Mouse (Mus musculus) kidney, postnatal 14 days (tissue): Measurements from ENCODE around the gene Tmem131.

Experiments
- DNase-seq: peaks from one replicate; pipeline ENCODE4 v3.0.0; 2022; ENCODE audit warnings: mixed read lengths

The Tmem131 gene

GRCm38 (mm10) chr1:36877126-36877525 is 66.3 kb downstream of the Tmem131 start:
- no peak for DNase-seq

- DNase-seq = no peak
Measured at GRCm38 (mm10) chr1:36874874-36875561, 68.4 kb downstream of the Tmem131 start.

GRCm38 (mm10) chr1:36871238-36871637 is 72.2 kb downstream of the Tmem131 start:
- DNase-seq = no peak

GRCm38 (mm10) chr1:36870518-36870917 is 72.9 kb downstream of the Tmem131 start:
- no peak for DNase-seq

GRCm38 (mm10) chr1:36864757-36865156 is 78.7 kb downstream of the Tmem131 start:
- no peak for DNase-seq

- DNase-seq = peak; percentile 12
Measured at GRCm38 (mm10) chr1:36861775-36862174, 81.7 kb downstream of the Tmem131 start.

GRCm38 (mm10) chr1:36860876-36861275 is 82.6 kb downstream of the Tmem131 start:
- DNase-seq = no peak

GRCm38 (mm10) chr1:36860431-36860849 is 83.0 kb downstream of the Tmem131 start:
- DNase-seq = peak; percentile 61

- no peak for DNase-seq
Measured at GRCm38 (mm10) chr1:36857081-36857480, 86.4 kb downstream of the Tmem131 start.

- no peak for DNase-seq
Measured at GRCm38 (mm10) chr1:36854198-36854765, 89.2 kb downstream of the Tmem131 start.

- DNase-seq = no peak
Measured at GRCm38 (mm10) chr1:36852085-36852484, 91.4 kb downstream of the Tmem131 start.

GRCm38 (mm10) chr1:36851392-36851791 is 92.1 kb downstream of the Tmem131 start:
- DNase-seq = no peak

- no peak for DNase-seq
Measured at GRCm38 (mm10) chr1:36848036-36848435, 95.4 kb downstream of the Tmem131 start.

GRCm38 (mm10) chr1:36847276-36847675 is 96.2 kb downstream of the Tmem131 start:
- DNase-seq = no peak

- DNase-seq = no peak
Measured at GRCm38 (mm10) chr1:36845031-36845430, 98.4 kb downstream of the Tmem131 start.

- DNase-seq = no peak
Measured at GRCm38 (mm10) chr1:36841806-36842205, 101.7 kb downstream of the Tmem131 start.

GRCm38 (mm10) chr1:36840959-36841358 is 102.5 kb downstream of the Tmem131 start:
- DNase-seq = no peak

- DNase-seq = no peak
Measured at GRCm38 (mm10) chr1:36839858-36840257, 103.6 kb downstream of the Tmem131 start.

GRCm38 (mm10) chr1:36836274-36836954 is 107.1 kb downstream of the Tmem131 start:
- no peak for DNase-seq

- no peak for DNase-seq
Measured at GRCm38 (mm10) chr1:36835593-36835992, 107.9 kb downstream of the Tmem131 start.

GRCm38 (mm10) chr1:36834090-36834489 is 109.4 kb downstream of the Tmem131 start:
- no peak for DNase-seq

- DNase-seq = no peak
Measured at GRCm38 (mm10) chr1:36830913-36831866, 112.3 kb downstream of the Tmem131 start.

- no peak for DNase-seq
Measured at GRCm38 (mm10) chr1:36824356-36824755, 119.1 kb downstream of the Tmem131 start.
